Comparison of ENCODE assay signal across 25 mouse cellular contexts in the genomic region with DNA sequence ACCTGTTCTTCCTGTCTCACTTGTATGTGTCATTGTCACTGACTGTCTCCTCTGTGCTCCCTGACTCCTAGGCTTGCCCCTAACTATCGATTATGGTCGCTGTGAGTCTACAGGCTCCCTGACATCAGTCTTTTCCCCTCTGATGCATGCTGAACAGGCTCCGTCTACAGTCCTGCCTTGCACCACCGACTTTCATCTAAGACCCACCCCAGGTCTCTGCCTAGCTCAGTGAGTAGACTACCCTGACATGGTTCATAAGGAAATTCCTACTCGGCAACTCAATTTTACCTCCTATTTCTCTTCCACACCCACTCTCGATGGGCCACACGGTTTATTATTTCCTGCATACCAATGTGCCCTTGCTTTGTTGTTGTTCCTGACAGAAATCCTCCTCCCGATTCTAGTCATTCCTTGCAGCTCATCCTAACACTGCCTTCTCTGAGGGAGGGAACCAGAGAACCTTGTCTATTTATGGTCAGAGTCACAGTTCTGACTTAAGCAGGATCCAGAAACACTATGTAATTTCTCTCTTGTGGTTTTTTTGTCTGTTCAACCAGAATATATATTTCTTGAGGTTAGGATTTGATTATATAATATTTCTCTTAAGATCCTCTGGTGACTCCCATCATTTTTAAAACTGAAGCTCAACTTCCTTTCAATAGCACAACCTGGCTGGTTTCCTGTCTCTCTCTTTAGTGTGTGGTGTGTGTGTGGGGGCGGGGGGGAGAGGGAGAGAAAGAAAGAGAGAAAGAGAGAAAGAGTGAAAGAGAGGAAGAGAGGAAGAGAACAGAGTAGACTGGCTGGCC. TPM values are rescaled to one million over a fixed set of nuclear protein-coding genes. Genes with fewer than 3 reads are reported as not detected.
A peak's percentile ranks its signal among the peaks of the same experiment; 100 is the strongest.
DNase-seq lines count a peak whose midpoint lies in the region; ATAC-seq lines count a peak whose summit lies in the region.
"Had no signal": no experiment of that assay in that cellular context is flagged by ENCODE, and none has a peak within 500 bp of the region (broad histone marks: within the 10 kb centered on the region; RNA-seq: fewer than 3 reads in every experiment).

No protein-coding gene starts in this region.

- no peaks in the 10 kb centered on the region for H3K4me1 ChIP-seq in kidney, embryonic 15.5 days
- H3K4me1 ChIP-seq: forebrain, embryonic 10.5 days; neural tube, embryonic 13.5 days; stomach, embryonic 15.5 days had no signal

- no peak for ATAC-seq in kidney, embryonic 15.5 days (replicated peaks; ENCODE audit: low FRiP score)
- peak; percentile 58 for ATAC-seq in activated CD4-positive, CD25-positive, alpha-beta regulatory T cell, adult 4 months
- ATAC-seq: forebrain, postnatal 0 days; hindbrain, embryonic 16.5 days had no signal

- no peak for DNase-seq in kidney, postnatal 25 days
- peak; percentile 42 for DNase-seq in right cerebral cortex, adult 18-20 months
- DNase-seq in right cerebral cortex, postnatal 14 days: no peak
- peak; percentile 9 for DNase-seq in CD4-positive, CD25-positive, alpha-beta regulatory T cell, adult 2 months (ENCODE audit: low read depth, low spot score)
- DNase-seq in retina, embryonic 14.5 days (ENCODE audit: low spot score): no peak
- DNase-seq: adrenal gland, adult 8-10 months; cerebellum, adult 11 months; cerebellum, postnatal 10 days; embryo, embryonic 11 days; forebrain, postnatal 0 days; gastrocnemius, postnatal 10 days; heart, adult 18-20 months; kidney, adult 8-10 months; lung, adult 18-20 months; lung, postnatal 14 days; midbrain, embryonic 14.5 days had no signal

- no peak overlapping the region for H3K9ac ChIP-seq in kidney, embryonic 15.5 days
- H3K9ac ChIP-seq: forebrain, postnatal 0 days; heart, embryonic 15.5 days; neural tube, embryonic 13.5 days; stomach, embryonic 15.5 days had no signal

- peaks cover 11% of the 10 kb centered on the region for H3K36me3 ChIP-seq in kidney, embryonic 15.5 days
- H3K36me3 ChIP-seq: heart, embryonic 15.5 days; stomach, embryonic 15.5 days had no signal

- H3K4me2 ChIP-seq in kidney, embryonic 15.5 days: no peak overlapping the region
- H3K4me2 ChIP-seq: heart, embryonic 15.5 days; liver, embryonic 11.5 days; neural tube, embryonic 13.5 days; stomach, embryonic 15.5 days had no signal

- WGBS in kidney, embryonic 15.5 days: 65% methylated on average over 9 of the region's 9 CpGs

- H3K4me3 ChIP-seq in kidney, embryonic 15.5 days (replicated peaks): no peak overlapping the region
- H3K4me3 ChIP-seq: forebrain, embryonic 10.5 days; heart, embryonic 15.5 days; megakaryocyte, embryonic 14.5 days; neural tube, embryonic 13.5 days; stomach, embryonic 15.5 days had no signal

- H3K9me3 ChIP-seq in kidney, embryonic 15.5 days (replicated peaks): no peaks in the 10 kb centered on the region
- H3K9me3 ChIP-seq: forebrain, embryonic 10.5 days; heart, embryonic 15.5 days; megakaryocyte, embryonic 14.5 days; neural tube, embryonic 13.5 days; stomach, embryonic 15.5 days had no signal

- H3K27ac ChIP-seq in kidney, embryonic 15.5 days: 0 out of 2 replicates have a peak overlapping the region, but pooled peaks have one; percentile 11
- H3K27ac ChIP-seq: forebrain, embryonic 10.5 days; heart, embryonic 15.5 days; neural tube, embryonic 13.5 days; stomach, embryonic 15.5 days had no signal

- H3K27me3 ChIP-seq in kidney, embryonic 15.5 days: no peaks in the 10 kb centered on the region
- H3K27me3 ChIP-seq: heart, embryonic 15.5 days; megakaryocyte, embryonic 14.5 days; neural tube, embryonic 13.5 days; stomach, embryonic 15.5 days had no signal

RNA-seq across cellular contexts. Expression of gene Vps45, which starts 18.2 kb away (rescaled TPM):
- polyA plus RNA-seq in kidney, embryonic 15.5 days (2015; fragmentation: Nextera tagmentation; extraction: Ambion mirVana): 39.0 and 39.1 TPM in 2 replicates
- polyA plus RNA-seq in activated CD4-positive, CD25-positive, alpha-beta regulatory T cell, adult 4 months (2017; shearing (Covaris generic)): 10 to 100 TPM; 18.8 to 22.7 TPM

RNA-seq across cellular contexts. Expression of gene Plekho1, which starts 44.3 kb away (rescaled TPM):
- 43.5 and 44.2 TPM in 2 replicates for polyA plus RNA-seq in kidney, embryonic 15.5 days (2015; fragmentation: Nextera tagmentation; extraction: Ambion mirVana)
- 10 to 100 TPM in 1 of 2 experiments, 1 to 10 TPM in 1; 7.5 to 12.8 TPM for polyA plus RNA-seq in activated CD4-positive, CD25-positive, alpha-beta regulatory T cell, adult 4 months (2017; shearing (Covaris generic))

Comparison
In these comparisons a context has a peak if more than half of its experiments do, and no peak if none do; other contexts are left out.
1. DNase-seq: peak in right cerebral cortex, adult 18-20 months (single experiment) and CD4-positive, CD25-positive, alpha-beta regulatory T cell, adult 2 months (single experiment); none in kidney, postnatal 25 days (0 of 2), right cerebral cortex, postnatal 14 days (single experiment) and retina, embryonic 14.5 days (single experiment).